In genomic region chr11:32379910-32380309, GRCm38 (mm10) we compare ENCODE assay signal across 29 mouse cellular contexts.
"Had no signal": no experiment of that assay in that cellular context is flagged by ENCODE, and none has a peak within 500 bp of the region (broad histone marks: within the 10 kb centered on the region; RNA-seq: fewer than 3 reads in every experiment).

No protein-coding gene starts in this region.

- H3K27ac ChIP-seq: heart, adult 2 months; heart, embryonic 13.5 days; heart, embryonic 15.5 days; hindbrain, embryonic 12.5 days; hindbrain, embryonic 15.5 days; hindbrain, postnatal 0 days; kidney, embryonic 15.5 days; kidney, postnatal 0 days; limb, embryonic 12.5 days; liver, embryonic 13.5 days; liver, embryonic 15.5 days had no signal

- DNase-seq: gastrocnemius, postnatal 14 days; gastrocnemius, postnatal 36 days; heart, adult 11 months; heart, adult 2 months; heart, postnatal 14 days; heart, postnatal 36 days; kidney, adult 11 months; kidney, adult 2 months; kidney, adult 9 months; kidney, postnatal 14 days; kidney, postnatal 36 days; layer of hippocampus, adult 9-11 months; layer of hippocampus, postnatal 36 days; left cerebral cortex, postnatal 4 days; liver; liver, embryonic 13.5 days; liver, postnatal 0 days had no signal

- H3K4me3 ChIP-seq: heart, adult 2 months; heart, embryonic 13.5 days; heart, embryonic 15.5 days; hindbrain, embryonic 12.5 days; hindbrain, embryonic 15.5 days; kidney, embryonic 15.5 days; limb, embryonic 12.5 days; liver, embryonic 13.5 days; liver, embryonic 15.5 days had no signal

- H3K4me2 ChIP-seq: heart, embryonic 11.5 days; heart, embryonic 13.5 days; heart, embryonic 15.5 days; hindbrain, embryonic 12.5 days; hindbrain, embryonic 15.5 days; kidney, embryonic 15.5 days; limb, embryonic 12.5 days; liver, embryonic 11.5 days; liver, embryonic 13.5 days; liver, embryonic 15.5 days had no signal

- H3K27me3 ChIP-seq: heart, embryonic 13.5 days; heart, embryonic 15.5 days; hindbrain, embryonic 12.5 days; hindbrain, embryonic 15.5 days; kidney, embryonic 15.5 days; limb, embryonic 12.5 days; liver, embryonic 13.5 days; liver, embryonic 15.5 days had no signal

- H3K4me1 ChIP-seq: liver, embryonic 13.5 days had no signal

- H3K9ac ChIP-seq: heart, embryonic 13.5 days; heart, embryonic 15.5 days; hindbrain, embryonic 12.5 days; hindbrain, embryonic 15.5 days; kidney, embryonic 15.5 days; limb, embryonic 12.5 days; liver, embryonic 13.5 days; liver, embryonic 15.5 days; liver, postnatal 0 days had no signal

- ATAC-seq: hindbrain, postnatal 0 days; intestine, embryonic 16.5 days; liver, postnatal 0 days had no signal

- H3K36me3 ChIP-seq: liver, embryonic 13.5 days had no signal

- H3K9me3 ChIP-seq: heart, embryonic 13.5 days; heart, embryonic 15.5 days; hindbrain, embryonic 12.5 days; hindbrain, embryonic 15.5 days; kidney, embryonic 15.5 days; limb, embryonic 12.5 days; liver, embryonic 13.5 days; liver, embryonic 15.5 days had no signal
